Mouse (Mus musculus) neutrophil, adult 5-6 weeks (primary cell): ENCODE results near the gene Cyb5r2. TPM values are rescaled to one million over a fixed set of nuclear protein-coding genes. Genes with fewer than 3 reads are reported as not detected.

ENCODE experiments used
- ATAC-seq: fragments of 151-379, 151-347 bp; 2 replicates; pipeline ENCODE4 v1.8.0; 2017; ENCODE audit warnings: mild to moderate bottlenecking, moderate TSS enrichment; ENCODE audit not compliant: insufficient number of reproducible peaks, poor library complexity, low FRiP score, severe bottlenecking; ENCODE audit errors: extremely low read depth
- total RNA-seq: library from RNA; stranded (forward); fragments of 200-1000 nt; gene quantifications from 2 replicates; pipeline ENCODE4 v1.2.3, GENCODE M21; 2017

Cyb5r2 gene
- total RNA-seq, 1 experiment from 2014 or later: not detected

GRCm38 (mm10) chr7:107733162-107733561 lies 24.7 kb downstream of the Cyb5r2 start:
- ATAC-seq: no peak

- ATAC-seq: no peak
Measured at GRCm38 (mm10) chr7:107730587-107730986, 27.2 kb downstream of the Cyb5r2 start.

GRCm38 (mm10) chr7:107727538-107727937 lies 30.3 kb downstream of the Cyb5r2 start:
- no peak for ATAC-seq

GRCm38 (mm10) chr7:107722536-107722935 lies 35.3 kb downstream of the Cyb5r2 start:
- ATAC-seq: no peak

GRCm38 (mm10) chr7:107720771-107721170 lies 37.1 kb downstream of the Cyb5r2 start:
- ATAC-seq: no peak

- ATAC-seq: no peak
Measured at GRCm38 (mm10) chr7:107714067-107714466, 43.8 kb downstream of the Cyb5r2 start.

- no peak for ATAC-seq
Measured at GRCm38 (mm10) chr7:107712743-107713142, 45.1 kb downstream of the Cyb5r2 start.

- peak; percentile 86 for ATAC-seq
Measured at GRCm38 (mm10) chr7:107708491-107709112, 49.2 kb downstream of the Cyb5r2 start.

GRCm38 (mm10) chr7:107707650-107708049 lies 50.2 kb downstream of the Cyb5r2 start:
- ATAC-seq: peak; percentile 80

- ATAC-seq: no peak
Measured at GRCm38 (mm10) chr7:107705941-107706340, 51.9 kb downstream of the Cyb5r2 start.

GRCm38 (mm10) chr7:107702461-107703380 lies 55.1 kb downstream of the Cyb5r2 start:
- no peak for ATAC-seq

GRCm38 (mm10) chr7:107700646-107701045 lies 57.2 kb downstream of the Cyb5r2 start:
- ATAC-seq: no peak

- ATAC-seq: no peak
Measured at GRCm38 (mm10) chr7:107699926-107700325, 57.9 kb downstream of the Cyb5r2 start.

Other genes with a start within 250 kb of the Cyb5r2 start
- gene Olfml1, start 190.6 kb downstream of the Cyb5r2 start, total RNA-seq: not detected in 2 replicates
- 7.2 and 7.8 TPM in 2 replicates for gene Ppfibp2, start 162.8 kb downstream of the Cyb5r2 start, total RNA-seq
- not detected in 2 replicates for gene 5330417H12Rik, start 132.9 kb downstream of the Cyb5r2 start, total RNA-seq
- gene Ovch2, start 43.2 kb upstream of the Cyb5r2 start, total RNA-seq: not detected in 2 replicates
- not detected in 2 replicates for gene Olfr467, start 54.2 kb upstream of the Cyb5r2 start, total RNA-seq
- gene Olfr469, start 67.5 kb upstream of the Cyb5r2 start, total RNA-seq: 0.12 TPM in 1 of 2 replicates, not detected in the other
- gene Olfr470, start 89.5 kb upstream of the Cyb5r2 start, total RNA-seq: not detected in 2 replicates
- not detected in 2 replicates for gene Olfr472, start 139.9 kb upstream of the Cyb5r2 start, total RNA-seq
- gene Olfr473, start 172.4 kb upstream of the Cyb5r2 start, total RNA-seq: not detected in 2 replicates
- not detected in 2 replicates for gene Olfr474, start 196.6 kb upstream of the Cyb5r2 start, total RNA-seq
- not detected in 2 replicates for gene Olfr476, start 206.8 kb upstream of the Cyb5r2 start, total RNA-seq
- gene Olfr477, start 228.7 kb upstream of the Cyb5r2 start, total RNA-seq: not detected in 2 replicates